Mouse (Mus musculus): ENCODE data around the gene Mrps22.

GRCm38 (mm10) chr9:98633287-98634162, 32.1 kb upstream of the Mrps22 start:
- no peak for TF ChIP-seq CTCF (IDR thresholded peaks at IDR 0.05; ENCODE audit: low read depth)
- no peak for TF ChIP-seq EP300 (optimal IDR thresholded peaks at IDR 0.05)
